Mouse (Mus musculus) myocyte (in vitro differentiated cells): ENCODE measurements around the gene Cbx7. TPM values are rescaled to one million over a fixed set of nuclear protein-coding genes. Genes with fewer than 3 reads are reported as not detected.
"Not testable (repeated sequence)": the region's sequence is repeated elsewhere in the genome, so short reads cannot be mapped to it uniquely, and the experiment has no call there.

ENCODE experiments used
- H3K27me3 ChIP-seq: one replicate; pipeline ENCODE4 v1.6.1; 2011; ENCODE audit not compliant: control insufficient read depth, insufficient read depth, insufficient read length
- H3K36me3 ChIP-seq: one replicate; pipeline ENCODE4 v1.6.1; 2011; ENCODE audit not compliant: control insufficient read depth, insufficient read depth
- H3K4me2 ChIP-seq: one replicate; pipeline ENCODE4 v1.6.1; 2011; ENCODE audit warnings: low read depth, control low read depth
- H3K4me3 ChIP-seq: one replicate; pipeline ENCODE4 v1.5.1; 2011; ENCODE audit warnings: mild to moderate bottlenecking, control low read depth, moderate library complexity
- H3K79me2 ChIP-seq: one replicate; pipeline ENCODE4 v1.6.1; 2011; ENCODE audit not compliant: control insufficient read depth, insufficient read depth
- H3ac ChIP-seq: one replicate; pipeline ENCODE4 v1.6.1; 2011; ENCODE audit not compliant: control insufficient read depth, insufficient read length
- CEBPB ChIP-seq: IDR thresholded peaks from 2 replicates; pipeline ENCODE4 v1.6.1; 2011; ENCODE audit warnings: mild to moderate bottlenecking, moderate library complexity; ENCODE audit not compliant: poor library complexity, insufficient read depth, severe bottlenecking
- E2F4 ChIP-seq: IDR thresholded peaks from one replicate; pipeline ENCODE4 v1.6.1; 2011; ENCODE audit warnings: mild to moderate bottlenecking, control low read depth, moderate library complexity; ENCODE audit not compliant: insufficient read depth
- MAX ChIP-seq: IDR thresholded peaks from one replicate; pipeline ENCODE4 v1.6.1; 2011; ENCODE audit warnings: low read depth, mild to moderate bottlenecking, control low read depth
- MYOD1 ChIP-seq, 3 experiments: IDR thresholded peaks; one replicate each; pipeline ENCODE4 v1.6.1; 2011; ENCODE audit warnings: control low read depth in 2 of 3, low read depth in 2 of 3, mild to moderate bottlenecking in 2 of 3, moderate library complexity in 1 of 3; ENCODE audit not compliant: insufficient read length in 2 of 3, control insufficient read depth in 1 of 3
- MYOG ChIP-seq, 3 experiments: IDR thresholded peaks; one replicate each; pipeline ENCODE4 v1.6.1; 2011; ENCODE audit warnings: control low read depth in 2 of 3, low read depth in 2 of 3, mild to moderate bottlenecking in 2 of 3; ENCODE audit not compliant: insufficient read length in 2 of 3, control insufficient read depth in 1 of 3, insufficient read depth in 1 of 3
- POLR2A ChIP-seq: IDR thresholded peaks from one replicate; pipeline ENCODE4 v1.6.1; 2011; ENCODE audit warnings: low read depth, mild to moderate bottlenecking, control low read depth, moderate library complexity; ENCODE audit not compliant: insufficient read length
- POLR2AphosphoS2 ChIP-seq: IDR thresholded peaks from one replicate; pipeline ENCODE4 v1.6.1; 2011; ENCODE audit warnings: low read depth, control low read depth; ENCODE audit not compliant: insufficient read length
- REST ChIP-seq: IDR thresholded peaks from one replicate; pipeline ENCODE4 v1.6.1; 2011; ENCODE audit warnings: mild to moderate bottlenecking, control low read depth, moderate library complexity; ENCODE audit not compliant: insufficient read depth, insufficient read length
- SRF ChIP-seq: IDR thresholded peaks from one replicate; pipeline ENCODE4 v1.6.1; 2011; ENCODE audit warnings: low read depth; ENCODE audit not compliant: control insufficient read depth, insufficient read length
- TCF12 ChIP-seq: IDR thresholded peaks from one replicate; pipeline ENCODE4 v1.6.1; 2011; ENCODE audit warnings: mild to moderate bottlenecking, control low read depth; ENCODE audit not compliant: poor library complexity, insufficient read depth, severe bottlenecking
- TCF3 ChIP-seq: IDR thresholded peaks from one replicate; pipeline ENCODE4 v1.6.1; 2011; ENCODE audit warnings: low read depth, control low read depth; ENCODE audit not compliant: insufficient read length
- USF1 ChIP-seq: IDR thresholded peaks from one replicate; pipeline ENCODE4 v1.6.1; 2011; ENCODE audit warnings: low read depth, mild to moderate bottlenecking, control low read depth, moderate library complexity
- polyA plus RNA-seq: library from polyadenylated mRNA; unstranded; fragments of >200 nt; fragmentation: generic; extraction: Trizol; gene quantifications from one replicate; pipeline ENCODE4 v1.2.1, GENCODE M21; 2012; ENCODE audit warnings: missing spikeins

Gene Cbx7
- polyA plus RNA-seq, 1 experiment, result 4.7 TPM

DNA sequence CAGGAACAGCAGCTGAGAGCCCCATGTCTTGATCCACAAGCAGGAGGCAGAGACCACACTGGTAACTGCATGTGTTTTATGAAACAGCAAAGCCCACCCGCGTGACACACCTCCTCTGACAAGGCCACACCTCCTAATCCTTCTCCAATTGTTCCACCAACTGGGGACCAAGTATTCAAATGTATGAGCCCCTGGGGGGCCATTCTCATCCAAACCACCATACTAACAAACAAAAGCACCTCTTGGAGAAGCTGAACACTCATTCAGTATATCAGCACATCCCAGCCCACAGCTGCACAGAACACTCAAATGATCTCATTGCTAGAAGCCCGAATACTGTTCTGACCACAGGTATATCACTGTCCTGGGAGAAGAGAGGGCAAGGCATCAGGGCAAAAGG, 27.3 kb downstream of the Cbx7 start:
- H3ac ChIP-seq, result no peak overlapping the region
- H3K36me3 ChIP-seq, result no peaks in the 10 kb centered on the region
- no peak overlapping the region for H3K4me2 ChIP-seq
- no peak for TF ChIP-seq REST
- no peak for TF ChIP-seq TCF12
- no peak for TF ChIP-seq CEBPB
- no peak for TF ChIP-seq USF1
- TF ChIP-seq MAX, result no peak
- TF ChIP-seq SRF, result no peak
- TF ChIP-seq MYOG (IDR thresholded peaks at IDR 0.05; ENCODE audit: control insufficient read depth in 1 of 3, insufficient read depth in 1 of 3, insufficient read length in 2 of 3, low read depth in 2 of 3), result no peak
- no peak for TF ChIP-seq E2F4
- no peak for TF ChIP-seq POLR2A
- TF ChIP-seq TCF3, result no peak
- TF ChIP-seq MYOD1 (IDR thresholded peaks at IDR 0.05; ENCODE audit: control insufficient read depth in 1 of 3, insufficient read length in 2 of 3, low read depth in 2 of 3), result no peak
- no peaks in the 10 kb centered on the region for H3K27me3 ChIP-seq
- H3K79me2 ChIP-seq, result no peaks in the 10 kb centered on the region
- H3K4me3 ChIP-seq, result no peak overlapping the region

DNA sequence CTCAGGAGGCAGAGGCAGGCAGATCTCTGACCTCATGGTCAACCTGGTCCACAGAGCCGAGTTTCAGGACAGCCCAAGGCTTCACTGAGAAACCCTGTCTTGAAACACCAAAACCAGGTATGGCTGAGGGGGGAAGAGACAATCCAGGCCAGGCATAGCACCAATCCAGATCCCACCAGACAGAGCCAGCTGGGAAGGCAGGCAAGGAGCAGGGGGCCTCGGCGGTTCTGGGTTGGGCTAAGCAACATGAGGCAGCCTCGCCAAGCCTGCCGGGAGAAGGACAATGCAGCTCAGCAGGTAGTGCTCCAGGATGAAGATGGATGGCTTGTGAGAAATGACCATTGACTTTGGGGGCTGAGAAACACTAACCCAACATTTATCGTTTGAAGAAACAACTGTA, 28.4 kb downstream of the Cbx7 start:
- Histone ChIP-seq H3K36me3 (no peaks in the 10 kb centered on the region), H3K27me3 (no peaks in the 10 kb centered on the region), H3K4me2 (no peak overlapping the region), H3K79me2 (no peaks in the 10 kb centered on the region), H3K4me3 (no peak overlapping the region), H3ac (no peak overlapping the region)
- TF ChIP-seq TCF3 (no peak), POLR2AphosphoS2 (no peak)

DNA sequence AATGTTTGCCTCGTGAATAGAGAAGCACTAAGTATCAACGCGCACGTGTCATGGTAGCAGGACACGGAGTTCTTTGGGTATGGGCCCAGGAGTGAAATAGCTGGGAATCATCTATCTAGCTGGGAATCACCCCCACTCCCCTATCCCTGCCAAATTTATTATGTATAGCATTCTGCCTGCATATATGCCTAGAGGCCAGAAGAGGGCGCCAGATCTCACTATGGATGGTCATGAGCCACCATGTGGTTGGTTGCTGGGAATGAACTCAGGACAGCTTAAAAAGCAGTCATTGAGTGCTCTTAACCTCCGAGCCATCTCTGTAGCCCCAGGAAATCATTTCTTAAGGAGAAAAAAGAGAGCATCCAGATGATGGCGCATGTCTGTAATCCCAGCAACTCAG, 30.0 kb downstream of the Cbx7 start:
- Histone ChIP-seq H3K79me2 (no peaks in the 10 kb centered on the region), H3K36me3 (no peaks in the 10 kb centered on the region), H3K4me3 (peak overlapping the region; percentile 4), H3K27me3 (no peaks in the 10 kb centered on the region), H3ac (no peak overlapping the region), H3K4me2 (peak overlapping the region; percentile 70)
- no peak for TF ChIP-seq SRF
- TF ChIP-seq TCF3, result no peak
- peak; percentile 6 for TF ChIP-seq USF1
- no peak for TF ChIP-seq CEBPB
- no peak for TF ChIP-seq MYOD1 (IDR thresholded peaks at IDR 0.05; ENCODE audit: control insufficient read depth in 1 of 3, insufficient read length in 2 of 3, low read depth in 2 of 3)
- TF ChIP-seq MYOG (IDR thresholded peaks at IDR 0.05; ENCODE audit: control insufficient read depth in 1 of 3, insufficient read depth in 1 of 3, insufficient read length in 2 of 3, low read depth in 2 of 3), result no peak

DNA sequence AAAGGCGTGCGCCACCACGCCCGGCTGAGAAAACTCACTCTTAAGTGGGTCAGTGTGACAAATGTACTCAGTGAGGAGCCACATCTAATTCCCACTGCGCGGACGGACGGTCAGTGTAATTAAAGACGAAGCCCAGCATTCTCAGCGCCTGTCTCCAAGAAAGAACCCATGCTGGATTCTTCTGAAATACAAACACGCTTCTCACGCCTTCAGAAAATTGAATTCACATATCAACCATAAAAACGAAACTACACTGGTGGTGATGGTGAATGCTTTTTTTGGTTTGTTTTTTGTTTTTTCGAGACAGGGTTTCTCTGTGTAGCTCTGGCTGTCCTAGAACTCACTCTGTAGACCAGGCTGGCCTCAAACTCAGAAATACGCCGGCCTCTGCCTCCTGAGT, 31.0 kb downstream of the Cbx7 start:
- Histone ChIP-seq H3K36me3 (no peaks in the 10 kb centered on the region), H3K4me3 (peak overlapping the region; percentile 4), H3ac (no peak overlapping the region), H3K79me2 (no peaks in the 10 kb centered on the region), H3K27me3 (no peaks in the 10 kb centered on the region), H3K4me2 (peak overlapping the region; percentile 70)
- TF ChIP-seq SRF (no peak), POLR2A (no peak), TCF12 (no peak), MAX (no peak)

DNA sequence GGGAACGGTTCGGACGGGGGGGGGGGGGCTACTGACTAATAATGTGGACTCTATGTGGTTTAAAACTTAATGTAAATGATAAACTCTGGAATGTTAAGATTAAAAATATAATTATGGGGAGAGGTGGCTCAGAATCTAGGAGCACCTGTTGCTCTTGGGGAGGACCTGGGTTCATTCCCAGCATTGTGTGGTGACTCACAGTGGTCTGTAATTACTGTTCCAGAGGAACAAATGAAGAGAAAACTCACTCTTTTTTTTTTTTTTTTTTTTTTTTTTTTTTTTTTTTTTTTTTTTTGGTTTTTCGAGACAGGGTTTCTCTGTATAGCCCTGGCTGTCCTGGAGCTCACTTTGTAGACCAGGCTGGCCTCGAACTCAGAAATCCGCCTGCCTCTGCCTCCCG, 31.4 kb downstream of the Cbx7 start:
- H3K36me3 ChIP-seq, H3ac ChIP-seq, H3K27me3 ChIP-seq, H3K79me2 ChIP-seq: not testable (repeated sequence)
- H3K4me3 ChIP-seq, result peak overlapping the region; percentile 4
- H3K4me2 ChIP-seq, result peak overlapping the region; percentile 70
- TF ChIP-seq TCF12 (peak; percentile 16), MYOG (IDR thresholded peaks at IDR 0.05; ENCODE audit: control insufficient read depth in 1 of 3, insufficient read depth in 1 of 3, insufficient read length in 2 of 3, low read depth in 2 of 3) (peak in 1 of 3 experiments; percentile 37), MYOD1 (IDR thresholded peaks at IDR 0.05; ENCODE audit: control insufficient read depth in 1 of 3, insufficient read length in 2 of 3, low read depth in 2 of 3) (peak in 2 of 3 experiments; percentile 64 to 68)

DNA sequence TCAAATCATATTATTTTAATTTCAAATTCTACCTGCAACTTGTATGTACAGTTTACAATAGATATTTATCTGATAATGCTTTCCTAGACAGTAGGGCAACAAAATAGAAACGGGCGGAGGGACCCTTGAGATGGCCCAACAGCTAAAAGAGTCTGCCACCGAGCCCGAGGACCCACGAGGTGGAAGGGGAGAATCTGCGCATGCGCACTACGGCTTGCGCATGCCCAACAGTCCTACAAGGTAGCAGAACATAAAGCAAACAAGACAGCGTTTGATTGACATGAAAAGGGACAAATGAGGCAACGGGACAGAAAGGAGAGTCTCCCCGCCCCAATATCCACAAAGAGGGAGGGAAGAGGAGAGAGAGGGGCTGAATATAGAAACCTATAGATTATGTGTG, 31.9 kb downstream of the Cbx7 start:
- Histone ChIP-seq H3K27me3 (no peaks in the 10 kb centered on the region), H3K4me2 (peak overlapping the region; percentile 58), H3ac (no peak overlapping the region), H3K36me3 (no peaks in the 10 kb centered on the region), H3K4me3 (peak overlapping the region; percentile 4), H3K79me2 (no peaks in the 10 kb centered on the region)
- TF ChIP-seq POLR2A, result no peak
- no peak for TF ChIP-seq E2F4
- TF ChIP-seq TCF3, result no peak
- no peak for TF ChIP-seq USF1
- TF ChIP-seq CEBPB, result no peak
- no peak for TF ChIP-seq MAX
- TF ChIP-seq MYOD1 (IDR thresholded peaks at IDR 0.05; ENCODE audit: control insufficient read depth in 1 of 3, insufficient read length in 2 of 3, low read depth in 2 of 3), result no peak
- TF ChIP-seq MYOG (IDR thresholded peaks at IDR 0.05; ENCODE audit: control insufficient read depth in 1 of 3, insufficient read depth in 1 of 3, insufficient read length in 2 of 3, low read depth in 2 of 3), result no peak
- TF ChIP-seq POLR2AphosphoS2, result no peak
- TF ChIP-seq SRF, result no peak
- TF ChIP-seq REST, result no peak
